Mouse (Mus musculus) embryonic facial prominence, embryonic 11.5 days (tissue): Measurements from ENCODE around the gene Slc1a2. TPM values are rescaled to one million over a fixed set of nuclear protein-coding genes. Genes with fewer than 3 reads are reported as not detected.

Source experiments
- ATAC-seq: fragments of 200-750 bp; cut with Nextera tagmentation; replicated peaks from 2 replicates; pipeline ENCODE4 v1.8.0; 2017; ENCODE audit warnings: low read depth; ENCODE audit not compliant: insufficient number of reproducible peaks, low FRiP score, low TSS enrichment
- DNase-seq: peaks from one replicate; pipeline ENCODE4 v3.0.0-alpha.2; 2015; ENCODE audit warnings: low spot score
- H3K27ac ChIP-seq: fragments of 300-500 bp; sonication (generic); replicated peaks from 2 replicates; pipeline ENCODE4 v1.5.1; 2014; ENCODE audit warnings: mild to moderate bottlenecking, low read depth, low read length, control low read depth
- H3K27me3 ChIP-seq: fragments of 300-500 bp; sonication (generic); 2 replicates; pipeline ENCODE4 v1.6.1; 2014; ENCODE audit warnings: mild to moderate bottlenecking, low read length, moderate library complexity, mixed read lengths; ENCODE audit not compliant: control insufficient read depth, insufficient read depth
- H3K36me3 ChIP-seq: fragments of 300-500 bp; sonication (generic); replicated peaks from 2 replicates; pipeline ENCODE4 v1.6.1; 2014; ENCODE audit warnings: low read depth, mild to moderate bottlenecking, low read length, moderate library complexity, mixed read lengths; ENCODE audit not compliant: control insufficient read depth, insufficient read depth
- H3K4me1 ChIP-seq: fragments of 300-500 bp; sonication (generic); 2 replicates; pipeline ENCODE4 v1.6.1; 2014; ENCODE audit warnings: low read length, mixed read lengths; ENCODE audit not compliant: control insufficient read depth, insufficient read depth
- H3K4me2 ChIP-seq: fragments of 300-500 bp; sonication (generic); 2 replicates; pipeline ENCODE4 v1.6.1; 2014; ENCODE audit warnings: low read depth, mild to moderate bottlenecking, control low read depth, low read length, moderate library complexity
- H3K4me3 ChIP-seq: fragments of 300-500 bp; sonication (generic); 2 replicates; pipeline ENCODE4 v1.5.1; 2014; ENCODE audit warnings: low read depth, low read length, control low read depth
- H3K9ac ChIP-seq: fragments of 300-500 bp; sonication (generic); replicated peaks from 2 replicates; pipeline ENCODE4 v1.6.1; 2014; ENCODE audit warnings: mild to moderate bottlenecking, control low read depth, low read length
- H3K9me3 ChIP-seq: fragments of 300-500 bp; sonication (generic); replicated peaks from 2 replicates; pipeline ENCODE4 v1.6.1; 2016; ENCODE audit warnings: mild to moderate bottlenecking, low read length, inconsistent platforms, mixed read lengths; ENCODE audit not compliant: control insufficient read depth
- WGBS: fragments of 180-500 bp; shearing (Covaris S2); extraction: QIAGEN DNeasy Blood & Tissue Kit; methylation state at CpG from one replicate; pipeline ENCODE4 v1.1.7; 2014; 5-methylcytosine and 5-hydroxymethylcytosine counted together
- polyA plus RNA-seq: library from polyadenylated mRNA; unstranded; fragments of >200 nt; fragmentation: Nextera tagmentation; extraction: Ambion mirVana; gene quantifications from 2 replicates; pipeline ENCODE4 v1.2.1, GENCODE M21; 2014

The Slc1a2 gene
- polyA plus RNA-seq, 1 experiment from 2014 or later: 0.97 TPM

GRCm38 (mm10) chr2:102801899-102802298 is 143.4 kb downstream of the Slc1a2 start:
- Histone ChIP-seq H3K27me3 (no peaks in the 10 kb centered on the region), H3K9me3 (no peaks in the 10 kb centered on the region)
- WGBS: 86% methylated on average over 1 of the region's 1 CpGs

GRCm38 (mm10) chr2:102804109-102804508 is 145.7 kb downstream of the Slc1a2 start:
- no peaks in the 10 kb centered on the region for H3K9me3 ChIP-seq
- H3K4me2 ChIP-seq: no peak overlapping the region
- ATAC-seq (no peak), DNase-seq (peak; percentile 72)
- H3K4me3 ChIP-seq: no peak overlapping the region
- H3K27me3 ChIP-seq: no peaks in the 10 kb centered on the region
- no peaks in the 10 kb centered on the region for H3K4me1 ChIP-seq
- H3K36me3 ChIP-seq: no peaks in the 10 kb centered on the region
- no peak overlapping the region for H3K9ac ChIP-seq
- 42% methylated on average over 2 of the region's 2 CpGs for WGBS
- H3K27ac ChIP-seq: no peak overlapping the region

More at GRCm38 (mm10) chr2:102801899-102802298, 143.4 kb downstream of the Slc1a2 start:
- no peak overlapping the region for H3K4me2 ChIP-seq
- H3K4me3 ChIP-seq: no peak overlapping the region
- no peak overlapping the region for H3K9ac ChIP-seq
- H3K4me1 ChIP-seq: no peaks in the 10 kb centered on the region
- H3K36me3 ChIP-seq: no peaks in the 10 kb centered on the region
- ATAC-seq: no peak
- no peak for DNase-seq
- H3K27ac ChIP-seq: no peak overlapping the region

GRCm38 (mm10) chr2:102805283-102805682 is 146.8 kb downstream of the Slc1a2 start:
- no peaks in the 10 kb centered on the region for H3K4me1 ChIP-seq
- H3K9me3 ChIP-seq: no peaks in the 10 kb centered on the region
- WGBS: 82% methylated on average over 6 of the region's 6 CpGs
- H3K36me3 ChIP-seq: no peaks in the 10 kb centered on the region
- no peaks in the 10 kb centered on the region for H3K27me3 ChIP-seq
- ATAC-seq: no peak
- H3K4me3 ChIP-seq: no peak overlapping the region
- no peak overlapping the region for H3K4me2 ChIP-seq
- no peak overlapping the region for H3K27ac ChIP-seq
- no peak overlapping the region for H3K9ac ChIP-seq
- DNase-seq: no peak

GRCm38 (mm10) chr2:102805761-102806496 is 147.5 kb downstream of the Slc1a2 start:
- no peak for DNase-seq
- Histone ChIP-seq H3K4me2 (no peak overlapping the region), H3K36me3 (no peaks in the 10 kb centered on the region), H3K9ac (no peak overlapping the region), H3K27me3 (no peaks in the 10 kb centered on the region), H3K4me1 (no peaks in the 10 kb centered on the region), H3K4me3 (no peak overlapping the region), H3K9me3 (no peaks in the 10 kb centered on the region), H3K27ac (no peak overlapping the region)
- WGBS: 94% methylated on average over 4 of the region's 4 CpGs
- ATAC-seq: no peak

- Histone ChIP-seq H3K27ac (no peak overlapping the region), H3K27me3 (no peaks in the 10 kb centered on the region), H3K4me3 (no peak overlapping the region), H3K36me3 (no peaks in the 10 kb centered on the region), H3K9me3 (no peaks in the 10 kb centered on the region), H3K4me1 (no peaks in the 10 kb centered on the region), H3K9ac (no peak overlapping the region), H3K4me2 (no peak overlapping the region)
- ATAC-seq (no peak), DNase-seq (peak; percentile 33)
- 28% methylated on average over 3 of the region's 3 CpGs for WGBS
Measured at GRCm38 (mm10) chr2:102807633-102808032, 149.2 kb downstream of the Slc1a2 start.

- H3K4me2 ChIP-seq: no peak overlapping the region
Measured at GRCm38 (mm10) chr2:102809436-102809835, 151.0 kb downstream of the Slc1a2 start.

GRCm38 (mm10) chr2:102812756-102813155 is 154.3 kb downstream of the Slc1a2 start:
- no peak overlapping the region for H3K4me3 ChIP-seq
- H3K36me3 ChIP-seq: no peaks in the 10 kb centered on the region
- H3K27me3 ChIP-seq: no peaks in the 10 kb centered on the region
- H3K4me1 ChIP-seq: no peaks in the 10 kb centered on the region
- H3K9me3 ChIP-seq: no peaks in the 10 kb centered on the region
- no peak overlapping the region for H3K9ac ChIP-seq
- WGBS: 69% methylated on average over 4 of the region's 4 CpGs
- no peak overlapping the region for H3K4me2 ChIP-seq
- ATAC-seq: no peak
- no peak for DNase-seq
- H3K27ac ChIP-seq: no peak overlapping the region

More at GRCm38 (mm10) chr2:102809436-102809835, 151.0 kb downstream of the Slc1a2 start:
- 72% methylated on average over 1 of the region's 1 CpGs for WGBS
- H3K27me3 ChIP-seq: no peaks in the 10 kb centered on the region
- no peaks in the 10 kb centered on the region for H3K36me3 ChIP-seq
- DNase-seq: no peak
- H3K4me1 ChIP-seq: no peaks in the 10 kb centered on the region
- no peak for ATAC-seq
- H3K9me3 ChIP-seq: no peaks in the 10 kb centered on the region
- H3K4me3 ChIP-seq: no peak overlapping the region
- H3K27ac ChIP-seq: no peak overlapping the region
- no peak overlapping the region for H3K9ac ChIP-seq

- ATAC-seq: no peak
- no peaks in the 10 kb centered on the region for H3K4me1 ChIP-seq
- 70% methylated on average over 6 of the region's 6 CpGs for WGBS
- H3K9ac ChIP-seq: no peak overlapping the region
- H3K4me3 ChIP-seq: no peak overlapping the region
- no peaks in the 10 kb centered on the region for H3K36me3 ChIP-seq
- no peaks in the 10 kb centered on the region for H3K27me3 ChIP-seq
- H3K9me3 ChIP-seq: no peaks in the 10 kb centered on the region
- H3K4me2 ChIP-seq: no peak overlapping the region
- no peak overlapping the region for H3K27ac ChIP-seq
- DNase-seq: no peak
Measured at GRCm38 (mm10) chr2:102815289-102815809, 156.9 kb downstream of the Slc1a2 start.
